Mouse (Mus musculus) liver, adult 2 months (tissue): ENCODE measurements at regions not wholly inside any gene's neighbourhood (a gene's known extent, or its start where the extent isn't known, plus 50 kb on each side); places are given as distances from the start of the nearest gene placed in this dataset.

Source experiments
- CTCF ChIP-seq: fragments of 200-500 bp; IDR thresholded peaks from 2 replicates; pipeline ENCODE4 v1.5.1; 2011; ENCODE audit warnings: low read depth, low read length, control low read depth
- POLR2A ChIP-seq: fragments of 200-500 bp; IDR thresholded peaks from 2 replicates; pipeline ENCODE4 v1.6.1; 2011; ENCODE audit warnings: low read length, control low read depth; ENCODE audit not compliant: insufficient read depth; ENCODE audit errors: extremely low read depth

DNA sequence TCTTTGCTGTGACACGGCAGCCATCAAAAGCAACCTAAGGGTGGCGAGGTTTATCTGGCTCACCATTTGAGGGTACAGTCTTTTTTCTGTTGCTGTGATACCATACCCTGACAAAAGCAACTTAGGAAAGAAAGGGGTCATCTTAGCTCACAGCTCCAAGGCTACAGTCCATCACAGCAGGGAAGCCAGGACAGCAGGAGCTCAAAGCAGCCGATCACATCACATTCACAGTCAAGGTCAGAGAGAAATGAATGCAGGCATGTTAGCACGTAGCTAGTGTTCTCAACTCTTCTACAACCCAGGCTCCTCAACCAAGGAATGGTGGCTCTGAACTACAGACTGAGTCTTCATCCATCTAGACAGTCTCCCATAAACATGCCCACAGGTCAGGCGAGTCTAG lies 102.0 kb downstream of the En1 start:
- TF ChIP-seq POLR2A: no peak
- no peak for TF ChIP-seq CTCF
